Mouse (Mus musculus) adrenal gland, postnatal 14 days (tissue): ENCODE results near the gene Fam184a. TPM values are rescaled to one million over a fixed set of nuclear protein-coding genes. Genes with fewer than 3 reads are reported as not detected.

Experiments
- DNase-seq: peaks from one replicate; pipeline ENCODE4 v3.0.0; 2021; ENCODE audit warnings: mixed read lengths
- total RNA-seq: library from RNA; stranded (reverse); gene quantifications from 2 replicates; pipeline ENCODE4 v1.2.3, GENCODE M21; 2021

Gene Fam184a
- total RNA-seq, 1 experiment from 2014 or later, result 2.1 TPM

DNA sequence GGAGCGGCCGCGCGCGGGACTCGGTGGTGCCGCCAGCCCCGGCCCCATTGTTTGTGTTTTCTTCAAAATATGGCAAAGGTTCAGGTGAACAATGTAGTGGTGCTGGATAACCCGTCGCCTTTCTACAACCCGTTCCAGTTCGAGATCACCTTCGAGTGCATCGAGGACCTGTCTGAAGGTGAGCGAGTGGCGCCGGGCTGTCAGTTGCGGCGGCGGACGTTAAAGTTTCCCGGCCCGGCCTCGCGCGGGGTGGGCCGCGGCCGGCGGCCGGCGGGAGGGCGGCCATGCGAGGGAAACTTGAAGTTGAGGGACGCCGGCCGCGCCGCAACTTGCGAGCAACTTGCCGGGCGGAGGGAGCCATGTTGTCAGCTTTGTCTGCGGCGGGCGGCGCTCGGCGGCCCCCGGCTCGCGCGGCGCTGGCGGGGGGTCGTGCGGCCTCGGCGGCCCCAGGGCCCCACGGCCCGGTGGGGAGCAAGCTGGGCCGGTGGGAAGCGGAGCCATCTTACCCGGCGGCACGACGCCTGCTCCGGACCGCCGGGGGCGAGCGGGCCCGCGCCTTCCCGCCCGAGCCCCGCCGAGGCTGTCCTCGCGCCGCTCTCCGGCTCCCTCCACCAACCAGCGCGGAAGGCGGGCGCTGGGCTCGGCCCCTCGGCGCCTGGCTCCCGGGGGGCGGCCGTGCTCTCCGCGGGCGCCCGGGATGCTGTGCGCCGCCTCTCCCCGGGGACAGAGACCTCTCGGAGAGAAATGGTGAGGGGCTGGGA lies 153.6 kb downstream of the Fam184a start:
- DNase-seq, result peak; percentile 78

DNA sequence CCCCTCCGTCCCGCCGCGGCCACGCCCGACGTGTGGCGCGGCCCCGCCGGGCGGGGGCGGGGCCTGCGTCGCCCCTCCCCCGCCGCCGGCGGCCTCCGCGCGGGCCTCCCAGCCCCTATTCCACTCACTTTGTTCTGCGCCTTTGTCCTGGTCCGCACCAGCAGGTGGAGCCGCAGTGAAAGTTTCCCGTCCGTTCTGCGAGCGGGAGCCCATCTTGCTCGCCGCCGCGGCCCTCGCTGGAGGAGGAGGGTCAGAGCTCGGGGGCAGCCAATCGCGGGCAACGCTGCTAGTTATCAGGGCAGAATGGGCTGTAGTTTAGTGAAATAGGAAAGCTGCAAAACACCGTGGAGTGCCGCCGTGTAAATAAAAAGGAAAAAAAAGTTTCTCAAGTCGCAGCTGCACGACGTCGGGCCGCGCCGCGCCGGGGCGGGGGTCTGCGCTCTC lies 154.2 kb downstream of the Fam184a start, which contains the start of gene Asf1a:
TSS of gene Asf1a (plus strand) at position 81 of the 444 bp plus-strand sequence.
- DNase-seq, result peak; percentile 98

GRCm38 (mm10) chr10:53595744-53596676 lies 154.9 kb downstream of the Fam184a start:
- peak; percentile 21 for DNase-seq

GRCm38 (mm10) chr10:53585777-53586176 lies 165.1 kb downstream of the Fam184a start:
- no peak for DNase-seq

Other genes starting within 250 kb of the Fam184a start
- 35.9 and 36.5 TPM in 2 replicates for gene Asf1a, start 154.4 kb downstream of the Fam184a start, total RNA-seq
- 10.2 and 10.9 TPM in 2 replicates for gene Mcm9, start 120.7 kb downstream of the Fam184a start, total RNA-seq